7 mouse cellular contexts compared by ENCODE assay signal in the genomic region with DNA sequence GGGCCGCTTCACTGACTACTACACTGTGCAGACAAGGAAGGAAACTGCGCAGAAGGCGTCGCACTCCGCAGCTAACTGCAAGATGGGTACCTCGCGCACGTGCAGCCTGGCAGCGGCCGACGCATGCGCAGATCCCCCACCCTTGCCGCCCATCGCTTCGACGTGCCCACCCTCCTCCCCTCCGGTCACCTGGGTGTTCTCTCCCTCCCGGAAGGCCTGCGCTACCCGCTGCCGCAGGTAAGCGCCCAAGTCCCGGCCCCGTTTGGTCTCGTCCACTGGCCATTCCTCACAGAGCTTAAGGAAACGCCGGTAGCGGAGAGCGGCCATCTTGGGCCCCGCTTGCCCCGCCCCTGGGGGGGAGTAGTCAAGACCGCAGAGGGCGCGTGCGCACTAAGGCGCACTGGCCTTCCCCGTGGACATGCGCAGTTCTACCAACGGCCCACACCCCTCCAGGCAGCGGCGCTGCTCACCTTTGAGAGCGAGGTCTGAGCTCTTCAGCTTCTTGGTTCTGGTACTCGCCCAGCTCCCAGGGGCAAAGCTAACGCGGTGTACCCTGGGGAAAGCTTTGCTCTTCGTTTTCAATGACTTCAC. TPM values are rescaled to one million over a fixed set of nuclear protein-coding genes. Genes with fewer than 3 reads are reported as not detected.
DNase-seq lines count a peak whose midpoint lies in the region; ATAC-seq lines count a peak whose summit lies in the region.

Uqcc2 (minus strand) TSS at position 366 of the 591 bp plus-strand sequence.

- intact Hi-C loops in gastrocnemius, postnatal 36 days (cut with DNase I), result loop anchor here (2.0 kb wide), 1 partner anchor 53 kb away; no protein-coding TSS in a partner anchor
- intact Hi-C loops in left cerebral cortex, postnatal 25 days (cut with DNase I), result loop anchor here (1.0 kb wide), 1 partner anchor 71 kb away; the partner anchor contains the start of gene Lemd2

- no peaks in the 10 kb centered on the region for H3K36me3 ChIP-seq in intestine, embryonic 15.5 days
- peaks cover 14% of the 10 kb centered on the region; the same call in 1 of the 2 replicates for H3K36me3 ChIP-seq in midbrain, embryonic 10.5 days

- H3K9ac ChIP-seq in intestine, embryonic 15.5 days, result peak within 1 kb of the TSS; percentile 73

- H3K4me2 ChIP-seq in intestine, embryonic 15.5 days (replicated peaks), result peak within 1 kb of the TSS; percentile 72

- H3K4me1 ChIP-seq in intestine, embryonic 15.5 days (replicated peaks), result peaks cover 30% of the 10 kb centered on the region
- H3K4me1 ChIP-seq in midbrain, embryonic 10.5 days, result peaks cover 52% of the 10 kb centered on the region

- under 1% methylated on average over 46 of the region's 46 CpGs for WGBS in intestine, embryonic 15.5 days
- WGBS in midbrain, embryonic 10.5 days, result under 1% methylated on average over 46 of the region's 46 CpGs

- no peaks in the 10 kb centered on the region for H3K9me3 ChIP-seq in intestine, embryonic 15.5 days
- H3K9me3 ChIP-seq in midbrain, embryonic 10.5 days (replicated peaks), result no peaks in the 10 kb centered on the region

- peak; percentile 96 for ATAC-seq in intestine, embryonic 15.5 days

- H3K4me3 ChIP-seq in intestine, embryonic 15.5 days (replicated peaks), result peak within 1 kb of the TSS; percentile 76
- peak within 1 kb of the TSS; percentile 76 for H3K4me3 ChIP-seq in midbrain, embryonic 10.5 days

- no peaks in the 10 kb centered on the region for H3K27me3 ChIP-seq in intestine, embryonic 15.5 days (replicated peaks)
- H3K27me3 ChIP-seq in midbrain, embryonic 10.5 days (ENCODE audit: low read depth, poor library complexity, severe bottlenecking), result peaks cover 16% of the 10 kb centered on the region

- H3K27ac ChIP-seq in intestine, embryonic 15.5 days, result peak within 1 kb of the TSS; percentile 71; the same call in 1 of the 2 replicates
- peak within 1 kb of the TSS; percentile 96 for H3K27ac ChIP-seq in midbrain, embryonic 10.5 days (replicated peaks)

- DNase-seq in adrenal gland, adult 2 months, result peak; percentile 98
- DNase-seq in embryo, embryonic 11.5 days (ENCODE audit: low read depth, low spot score), result peak; percentile 95
- DNase-seq in gastrocnemius, postnatal 36 days, result peak; percentile 97
- DNase-seq in left cerebral cortex, postnatal 25 days (ENCODE audit: low spot score in 2 of 2), result peak; percentile 95 to 98
- DNase-seq in midbrain, embryonic 10.5 days (ENCODE audit: low spot score), result peak; percentile 97
- DNase-seq in right cerebral cortex, postnatal 4 days, result peak; percentile 98

RNA-seq across cellular contexts. Expression of gene Uqcc2, which starts in this region (rescaled TPM):
- total RNA-seq in adrenal gland, adult 2 months (2021), result 100 to 1,000 TPM; 218 to 406 TPM
- 132 and 172 TPM in 2 replicates for polyA plus RNA-seq in adrenal gland, adult 2 months (2012; rRNA removed)
- 100 to 1,000 TPM; 374 to 378 TPM for total RNA-seq in gastrocnemius, postnatal 36 days (2021)
- 266 and 272 TPM in 2 replicates for polyA plus RNA-seq in intestine, embryonic 15.5 days (2015; fragmentation: Nextera tagmentation; extraction: Ambion mirVana)
- 100 to 1,000 TPM; 215 to 241 TPM for total RNA-seq in left cerebral cortex, postnatal 25 days (2021)
- 404 and 411 TPM in 2 replicates for polyA plus RNA-seq in midbrain, embryonic 10.5 days (2016; fragmentation: Nextera tagmentation; extraction: Ambion mirVana)

Comparison
In these comparisons a context has a peak if more than half of its experiments do, and no peak if none do; other contexts are left out.
1. Peak in every context shown above with its lines: DNase-seq, ATAC-seq, H3K4me3 ChIP-seq and H3K27ac ChIP-seq.